Mouse (Mus musculus): ENCODE measurements around the gene Sfxn4. TPM values are rescaled to one million over a fixed set of nuclear protein-coding genes. Genes with fewer than 3 reads are reported as not detected.

The Sfxn4 gene
- 12.9 and 14.4 TPM in 2 replicates for polyA plus RNA-seq (2014; fragmentation: Nextera tagmentation; extraction: Ambion mirVana)

GRCm38 (mm10) chr19:60860868-60861700 is at the start of gene Sfxn4:
Sfxn4 (minus strand) TSS chr19:60861479.
- Histone ChIP-seq H3K4me3 (ENCODE audit: low read depth, low read length) (peak within 1 kb of the TSS; percentile 31), H3K9me3 (ENCODE audit: control insufficient read depth, low read length) (no peaks in the 10 kb centered on the region), H3K36me3 (ENCODE audit: control insufficient read depth, insufficient read depth, low read length) (0 out of 2 replicates have a peak, but pooled peaks cover 3% of the 10 kb centered on the region), H3K9ac (ENCODE audit: low read length) (peak within 1 kb of the TSS; percentile 45), H3K4me1 (ENCODE audit: control insufficient read depth, insufficient read depth, low read length) (no peaks in the 10 kb centered on the region), H3K27ac (ENCODE audit: low read depth, low read length) (no peak within 1 kb of the TSS), H3K27me3 (ENCODE audit: control insufficient read depth, insufficient read depth, low read length) (no peaks in the 10 kb centered on the region), H3K4me2 (ENCODE audit: low read depth) (peak within 1 kb of the TSS; percentile 41)
- DNase-seq (ENCODE audit: low spot score) (peak; percentile 91), ATAC-seq (ENCODE audit: insufficient read depth, low FRiP score, low TSS enrichment) (peak; percentile 99)
- 5% methylated on average over 30 of the region's 30 CpGs for WGBS

- H3K4me1 ChIP-seq (ENCODE audit: control insufficient read depth, insufficient read depth, low read length), result no peaks in the 10 kb centered on the region
- no peak overlapping the region for H3K4me3 ChIP-seq (ENCODE audit: low read depth, low read length)
- no peaks in the 10 kb centered on the region for H3K27me3 ChIP-seq (ENCODE audit: control insufficient read depth, insufficient read depth, low read length)
- no peak overlapping the region for H3K4me2 ChIP-seq (ENCODE audit: low read depth)
- no peak for DNase-seq (ENCODE audit: low spot score)
- no peak overlapping the region for H3K9ac ChIP-seq (ENCODE audit: low read length)
- no peak for ATAC-seq (ENCODE audit: insufficient read depth, low FRiP score, low TSS enrichment)
- H3K27ac ChIP-seq (ENCODE audit: low read depth, low read length), result no peak overlapping the region
- no peaks in the 10 kb centered on the region for H3K36me3 ChIP-seq (ENCODE audit: control insufficient read depth, insufficient read depth, low read length)
- no peaks in the 10 kb centered on the region for H3K9me3 ChIP-seq (ENCODE audit: control insufficient read depth, low read length)
Measured at GRCm38 (mm10) chr19:60910304-60910703, 49.0 kb upstream of the Sfxn4 start.

- H3K4me1 ChIP-seq (ENCODE audit: control insufficient read depth, insufficient read depth, low read length), result no peaks in the 10 kb centered on the region
- 97% methylated on average over 5 of the region's 5 CpGs for WGBS
- no peak overlapping the region for H3K9ac ChIP-seq (ENCODE audit: low read length)
- DNase-seq (ENCODE audit: low spot score), result no peak
- no peak for ATAC-seq (ENCODE audit: insufficient read depth, low FRiP score, low TSS enrichment)
- H3K4me3 ChIP-seq (ENCODE audit: low read depth, low read length), result no peak overlapping the region
- H3K4me2 ChIP-seq (ENCODE audit: low read depth), result no peak overlapping the region
- H3K27ac ChIP-seq (ENCODE audit: low read depth, low read length), result no peak overlapping the region
- H3K36me3 ChIP-seq (ENCODE audit: control insufficient read depth, insufficient read depth, low read length), result no peaks in the 10 kb centered on the region
- H3K9me3 ChIP-seq (ENCODE audit: control insufficient read depth, low read length), result no peaks in the 10 kb centered on the region
- H3K27me3 ChIP-seq (ENCODE audit: control insufficient read depth, insufficient read depth, low read length), result no peaks in the 10 kb centered on the region
Measured at GRCm38 (mm10) chr19:60905477-60905876, 44.2 kb upstream of the Sfxn4 start.

GRCm38 (mm10) chr19:60903971-60904370 is 42.7 kb upstream of the Sfxn4 start:
- WGBS, result 80% methylated on average over 1 of the region's 1 CpGs
- H3K4me2 ChIP-seq (ENCODE audit: low read depth), result no peak overlapping the region
- H3K4me3 ChIP-seq (ENCODE audit: low read depth, low read length), result no peak overlapping the region
- no peaks in the 10 kb centered on the region for H3K4me1 ChIP-seq (ENCODE audit: control insufficient read depth, insufficient read depth, low read length)
- no peak overlapping the region for H3K9ac ChIP-seq (ENCODE audit: low read length)
- H3K36me3 ChIP-seq (ENCODE audit: control insufficient read depth, insufficient read depth, low read length), result no peaks in the 10 kb centered on the region
- DNase-seq (ENCODE audit: low spot score) (no peak), ATAC-seq (ENCODE audit: insufficient read depth, low FRiP score, low TSS enrichment) (no peak)
- H3K27me3 ChIP-seq (ENCODE audit: control insufficient read depth, insufficient read depth, low read length), result no peaks in the 10 kb centered on the region
- H3K9me3 ChIP-seq (ENCODE audit: control insufficient read depth, low read length), result no peaks in the 10 kb centered on the region
- H3K27ac ChIP-seq (ENCODE audit: low read depth, low read length), result no peak overlapping the region

- DNase-seq (ENCODE audit: low spot score), result no peak
- H3K9me3 ChIP-seq (ENCODE audit: control insufficient read depth, low read length), result no peaks in the 10 kb centered on the region
- no peak overlapping the region for H3K4me2 ChIP-seq (ENCODE audit: low read depth)
- H3K36me3 ChIP-seq (ENCODE audit: control insufficient read depth, insufficient read depth, low read length), result no peaks in the 10 kb centered on the region
- H3K9ac ChIP-seq (ENCODE audit: low read length), result no peak overlapping the region
- H3K27ac ChIP-seq (ENCODE audit: low read depth, low read length), result no peak overlapping the region
- H3K4me3 ChIP-seq (ENCODE audit: low read depth, low read length), result no peak overlapping the region
- no peaks in the 10 kb centered on the region for H3K4me1 ChIP-seq (ENCODE audit: control insufficient read depth, insufficient read depth, low read length)
- no peak for ATAC-seq (ENCODE audit: insufficient read depth, low FRiP score, low TSS enrichment)
- 70% methylated on average over 1 of the region's 1 CpGs for WGBS
- H3K27me3 ChIP-seq (ENCODE audit: control insufficient read depth, insufficient read depth, low read length), result no peaks in the 10 kb centered on the region
Measured at GRCm38 (mm10) chr19:60903139-60903538, 41.9 kb upstream of the Sfxn4 start.

- H3K4me2 ChIP-seq (ENCODE audit: low read depth), result no peak overlapping the region
- 49% methylated on average over 3 of the region's 3 CpGs for WGBS
- DNase-seq (ENCODE audit: low spot score), result no peak
Measured at GRCm38 (mm10) chr19:60895251-60895880, 34.1 kb upstream of the Sfxn4 start.

GRCm38 (mm10) chr19:60891934-60892547 is 30.8 kb upstream of the Sfxn4 start:
- H3K27me3 ChIP-seq (ENCODE audit: control insufficient read depth, insufficient read depth, low read length), result no peaks in the 10 kb centered on the region
- no peak overlapping the region for H3K9ac ChIP-seq (ENCODE audit: low read length)
- no peak overlapping the region for H3K27ac ChIP-seq (ENCODE audit: low read depth, low read length)
- H3K4me3 ChIP-seq (ENCODE audit: low read depth, low read length), result no peak overlapping the region
- H3K4me1 ChIP-seq (ENCODE audit: control insufficient read depth, insufficient read depth, low read length), result peaks cover 6% of the 10 kb centered on the region; the same call in 1 of the 2 replicates
- DNase-seq (ENCODE audit: low spot score) (peak; percentile 48), ATAC-seq (ENCODE audit: insufficient read depth, low FRiP score, low TSS enrichment) (no peak)
- H3K9me3 ChIP-seq (ENCODE audit: control insufficient read depth, low read length), result no peaks in the 10 kb centered on the region
- no peaks in the 10 kb centered on the region for H3K36me3 ChIP-seq (ENCODE audit: control insufficient read depth, insufficient read depth, low read length)
- WGBS, result 29% methylated on average over 1 of the region's 1 CpGs
- no peak overlapping the region for H3K4me2 ChIP-seq (ENCODE audit: low read depth)

More at GRCm38 (mm10) chr19:60895251-60895880, 34.1 kb upstream of the Sfxn4 start:
- Histone ChIP-seq H3K4me1 (ENCODE audit: control insufficient read depth, insufficient read depth, low read length) (0 out of 2 replicates have a peak, but pooled peaks cover 3% of the 10 kb centered on the region), H3K4me3 (ENCODE audit: low read depth, low read length) (no peak overlapping the region), H3K27ac (ENCODE audit: low read depth, low read length) (no peak overlapping the region), H3K9ac (ENCODE audit: low read length) (no peak overlapping the region), H3K36me3 (ENCODE audit: control insufficient read depth, insufficient read depth, low read length) (no peaks in the 10 kb centered on the region), H3K27me3 (ENCODE audit: control insufficient read depth, insufficient read depth, low read length) (no peaks in the 10 kb centered on the region), H3K9me3 (ENCODE audit: control insufficient read depth, low read length) (no peaks in the 10 kb centered on the region)
- ATAC-seq (ENCODE audit: insufficient read depth, low FRiP score, low TSS enrichment), result no peak

- Histone ChIP-seq H3K27ac (ENCODE audit: low read depth, low read length) (no peak overlapping the region), H3K36me3 (ENCODE audit: control insufficient read depth, insufficient read depth, low read length) (no peaks in the 10 kb centered on the region), H3K9me3 (ENCODE audit: control insufficient read depth, low read length) (no peaks in the 10 kb centered on the region), H3K4me3 (ENCODE audit: low read depth, low read length) (peak overlapping the region; percentile 61), H3K4me2 (ENCODE audit: low read depth) (peak overlapping the region; percentile 73), H3K9ac (ENCODE audit: low read length) (peak overlapping the region; percentile 29; the same call in 1 of the 2 replicates), H3K27me3 (ENCODE audit: control insufficient read depth, insufficient read depth, low read length) (no peaks in the 10 kb centered on the region), H3K4me1 (ENCODE audit: control insufficient read depth, insufficient read depth, low read length) (peaks cover 6% of the 10 kb centered on the region; the same call in 1 of the 2 replicates)
- no peak for DNase-seq (ENCODE audit: low spot score)
- no peak for ATAC-seq (ENCODE audit: insufficient read depth, low FRiP score, low TSS enrichment)
- WGBS, result 15% methylated on average over 4 of the region's 5 CpGs
Measured at GRCm38 (mm10) chr19:60891123-60891470, 29.8 kb upstream of the Sfxn4 start.
